Mouse (Mus musculus): ENCODE results near the gene Zcchc24. TPM values are rescaled to one million over a fixed set of nuclear protein-coding genes. Genes with fewer than 3 reads are reported as not detected.
A peak's percentile ranks its signal among the peaks of the same experiment; 100 is the strongest.

Zcchc24 gene
- polyA plus RNA-seq, 1 experiment: 11.2 TPM

- 69% methylated on average over 7 of the region's 7 CpGs for WGBS
These were observed 14.4 kb upstream of the Zcchc24 start for GRCm38 (mm10) chr14:25783220-25783619.

GRCm38 (mm10) chr14:25780601-25781000 lies 11.8 kb upstream of the Zcchc24 start:
- WGBS: 67% methylated on average over 11 of the region's 11 CpGs

More at GRCm38 (mm10) chr14:25783220-25783619, 14.4 kb upstream of the Zcchc24 start:
- no peak for DNase-seq (ENCODE audit: low read depth, low spot score)

DNA sequence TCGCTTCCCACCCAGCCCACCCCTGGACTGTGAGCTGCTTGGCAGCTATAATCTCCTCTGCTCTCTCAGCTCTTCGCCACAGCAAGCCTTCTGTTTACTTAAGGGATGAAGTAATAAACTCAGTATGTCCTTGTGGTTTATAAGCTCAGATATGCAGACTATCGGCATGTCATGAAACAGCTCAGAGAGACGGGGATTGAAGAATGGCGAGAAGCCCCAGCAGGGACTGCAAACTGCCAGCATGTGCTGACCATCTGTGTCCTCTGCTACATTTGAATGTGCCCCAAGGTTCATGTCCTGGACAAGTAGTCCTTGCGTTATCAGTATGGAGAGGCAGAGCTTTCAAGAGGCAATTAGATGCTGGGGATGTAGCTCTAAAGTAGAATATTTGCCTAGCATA lies 7.5 kb upstream of the Zcchc24 start:
- 22% methylated on average over 6 of the region's 6 CpGs for WGBS
- DNase-seq (ENCODE audit: low read depth, low spot score): no peak

More at GRCm38 (mm10) chr14:25780601-25781000, 11.8 kb upstream of the Zcchc24 start:
- no peak for DNase-seq (ENCODE audit: low read depth, low spot score)

GRCm38 (mm10) chr14:25774100-25774499 lies 5.3 kb upstream of the Zcchc24 start:
- 25% methylated on average over 5 of the region's 5 CpGs for WGBS

GRCm38 (mm10) chr14:25773039-25773438 lies 4.2 kb upstream of the Zcchc24 start:
- DNase-seq (ENCODE audit: low read depth, low spot score): no peak
- 60% methylated on average over 4 of the region's 4 CpGs for WGBS

More at GRCm38 (mm10) chr14:25774100-25774499, 5.3 kb upstream of the Zcchc24 start:
- no peak for DNase-seq (ENCODE audit: low read depth, low spot score)

- WGBS: 57% methylated on average over 8 of the region's 8 CpGs
- no peak for DNase-seq (ENCODE audit: low read depth, low spot score)
These were observed 927 bp upstream of the Zcchc24 start for GRCm38 (mm10) chr14:25769626-25770306.

- 1% methylated on average over 50 of the region's 50 CpGs for WGBS
- DNase-seq (ENCODE audit: low read depth, low spot score): no peak
These were observed 462 bp downstream of the Zcchc24 start for GRCm38 (mm10) chr14:25768261-25768893.

- 25% methylated on average over 6 of the region's 6 CpGs for WGBS
- DNase-seq (ENCODE audit: low read depth, low spot score): no peak
These were observed 1.1 kb downstream of the Zcchc24 start for GRCm38 (mm10) chr14:25767725-25768203.

DNA sequence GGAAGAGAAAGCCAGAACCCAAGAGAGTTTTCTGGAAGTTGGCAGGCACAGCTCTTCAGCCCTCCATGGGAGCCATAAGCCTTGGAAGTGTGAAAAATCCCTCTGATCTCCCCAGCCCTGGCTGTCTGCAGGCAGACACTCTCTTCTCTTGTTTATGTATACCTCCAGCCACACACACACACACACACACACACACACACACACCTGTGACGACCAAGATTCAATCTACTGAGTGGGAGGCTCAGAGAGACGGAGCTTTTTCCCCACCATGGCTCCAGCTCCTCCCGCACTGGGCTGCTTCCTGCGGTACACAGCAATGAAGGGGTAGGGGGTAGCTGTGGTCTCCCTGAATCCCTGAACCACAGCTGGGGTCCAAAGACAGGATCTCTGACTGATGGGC lies 2.4 kb downstream of the Zcchc24 start:
- DNase-seq (ENCODE audit: low read depth, low spot score): no peak
- 67% methylated on average over 4 of the region's 4 CpGs for WGBS

DNA sequence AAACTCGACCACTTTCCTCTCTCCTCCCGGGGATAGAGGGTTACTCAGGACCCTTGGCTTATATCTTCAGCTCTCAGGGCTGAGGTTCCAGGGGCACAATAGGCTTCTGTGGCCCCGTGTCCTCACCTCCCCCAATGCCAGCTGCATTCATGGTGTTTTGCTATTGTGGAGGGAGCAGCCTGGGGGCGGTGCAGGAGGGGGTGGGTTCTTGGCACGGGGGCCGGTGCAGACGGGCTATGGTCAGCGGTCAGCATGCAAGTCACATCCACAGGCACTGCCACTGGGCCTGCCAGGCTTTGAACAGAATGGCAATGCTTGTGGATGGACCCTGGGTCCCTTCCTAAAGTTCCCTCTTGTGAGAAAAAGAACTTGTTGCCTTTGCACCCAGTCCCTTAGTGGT lies 2.9 kb downstream of the Zcchc24 start:
- WGBS: 46% methylated on average over 8 of the region's 8 CpGs
- no peak for DNase-seq (ENCODE audit: low read depth, low spot score)

DNA sequence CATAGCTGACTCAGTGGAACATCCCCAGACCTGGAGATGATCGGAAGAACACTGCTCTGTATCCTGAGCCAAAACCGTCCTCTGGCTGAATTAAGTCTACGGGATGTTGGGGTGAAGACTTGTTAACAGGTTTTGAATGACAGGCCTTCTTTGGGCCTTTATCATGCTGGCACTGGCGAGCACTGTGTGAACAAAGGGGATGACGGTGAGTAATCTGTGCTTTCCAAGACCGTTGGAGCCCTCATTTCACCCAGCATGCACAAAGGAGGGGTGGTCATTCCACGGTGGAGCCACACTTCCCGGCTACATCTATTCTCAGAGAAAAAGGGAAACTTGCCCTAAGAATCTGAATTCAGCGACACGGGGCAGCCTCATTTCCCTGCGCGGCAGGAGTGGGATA lies 3.7 kb downstream of the Zcchc24 start:
- no peak for DNase-seq (ENCODE audit: low read depth, low spot score)
- 80% methylated on average over 12 of the region's 12 CpGs for WGBS

GRCm38 (mm10) chr14:25761184-25761583 lies 7.7 kb downstream of the Zcchc24 start:
- no peak for DNase-seq (ENCODE audit: low read depth, low spot score)
- WGBS: 84% methylated on average over 5 of the region's 5 CpGs

GRCm38 (mm10) chr14:25759981-25760537 lies 8.8 kb downstream of the Zcchc24 start:
- 31% methylated on average over 8 of the region's 8 CpGs for WGBS
- no peak for DNase-seq (ENCODE audit: low read depth, low spot score)

- DNase-seq (ENCODE audit: low read depth, low spot score): no peak
- 39% methylated on average over 7 of the region's 7 CpGs for WGBS
These were observed 9.3 kb downstream of the Zcchc24 start for GRCm38 (mm10) chr14:25759551-25759950.

- DNase-seq (ENCODE audit: low read depth, low spot score): no peak
- whole genome bisulfite sequencing: 53% methylated on average over 4 of the region's 4 CpGs
These were observed 10.9 kb downstream of the Zcchc24 start for GRCm38 (mm10) chr14:25757917-25758316.

GRCm38 (mm10) chr14:25756385-25756990 lies 12.4 kb downstream of the Zcchc24 start:
- DNase-seq (ENCODE audit: low read depth, low spot score): no peak
- WGBS: 76% methylated on average over 7 of the region's 7 CpGs

DNA sequence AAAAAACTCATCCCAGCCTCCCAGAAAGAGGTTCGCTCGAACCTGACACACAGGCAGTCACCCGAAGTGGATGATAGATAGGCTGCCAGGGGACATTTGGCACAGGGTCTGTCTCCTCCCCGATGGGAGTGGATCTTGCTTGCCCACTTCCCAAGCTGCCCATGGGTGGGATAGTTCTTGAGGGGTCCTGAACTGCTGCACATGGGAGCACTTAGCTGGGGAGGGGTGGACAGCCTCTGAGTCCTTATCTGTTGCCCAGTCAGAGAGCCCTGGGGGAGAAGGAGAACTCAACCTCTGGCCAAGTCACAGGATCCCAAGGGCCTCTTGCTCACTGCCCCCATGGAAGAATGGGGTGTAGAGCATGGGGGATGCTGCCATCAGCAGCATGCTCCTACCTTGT lies 13.3 kb downstream of the Zcchc24 start:
- DNase-seq (ENCODE audit: low read depth, low spot score): no peak
- 54% methylated on average over 4 of the region's 4 CpGs for WGBS

GRCm38 (mm10) chr14:25754531-25755484 lies 14.0 kb downstream of the Zcchc24 start:
- whole genome bisulfite sequencing: 32% methylated on average over 19 of the region's 19 CpGs
- DNase-seq (ENCODE audit: low read depth, low spot score): peak; percentile 67

DNA sequence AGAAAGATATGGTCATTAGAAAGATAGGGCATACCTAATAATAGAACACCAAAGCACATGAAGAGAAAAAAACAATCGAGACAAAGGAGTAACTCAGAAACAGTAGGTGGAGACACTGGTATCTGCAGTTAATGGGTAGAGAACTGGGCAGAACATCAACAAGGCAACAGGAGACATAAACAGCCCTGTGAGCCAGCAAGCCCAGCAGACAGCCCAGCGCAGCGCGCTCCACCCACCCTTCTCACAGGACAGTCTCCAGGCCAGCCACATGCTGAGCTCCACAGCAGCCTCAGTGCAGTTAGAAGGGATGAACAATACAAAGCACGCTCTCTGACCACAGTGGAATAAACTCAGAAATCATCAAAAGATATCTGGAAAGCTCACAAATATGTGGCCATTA lies 15.8 kb downstream of the Zcchc24 start:
- no peak for DNase-seq (ENCODE audit: low read depth, low spot score)
- whole genome bisulfite sequencing: 63% methylated on average over 5 of the region's 5 CpGs

Data from large intestine, adult 2 months (tissue).